Mouse (Mus musculus): ENCODE results near the gene Lrrc8e. TPM values are rescaled to one million over a fixed set of nuclear protein-coding genes. Genes with fewer than 3 reads are reported as not detected.
A peak's percentile ranks its signal among the peaks of the same experiment; 100 is the strongest.

The Lrrc8e gene
- polyA plus RNA-seq, 1 experiment = 0.16 TPM

- H3K4me1 ChIP-seq (ENCODE audit: control insufficient read depth, insufficient read depth, low read length) = peaks cover 13% of the 10 kb centered on the region
- peak overlapping the region; percentile 91 for H3K4me3 ChIP-seq (ENCODE audit: control insufficient read depth, low read depth, low read length)
- H3K27me3 ChIP-seq (ENCODE audit: control insufficient read depth, insufficient read depth, low read length) = no peaks in the 10 kb centered on the region
- TF ChIP-seq CTCF (IDR thresholded peaks at IDR 0.05; ENCODE audit: control insufficient read depth, insufficient read depth, insufficient replicate concordance, low read depth, low read length) = no peak
- no peak for TF ChIP-seq POLR2A (IDR thresholded peaks at IDR 0.05; ENCODE audit: control insufficient read depth, low read depth, low read length)
- H3K27ac ChIP-seq (ENCODE audit: control insufficient read depth, insufficient read depth, low read depth, low read length) = peak overlapping the region; percentile 70; the same call in 1 of the 2 replicates
- H3K36me3 ChIP-seq (ENCODE audit: control insufficient read depth, insufficient read depth, low read length) = no peaks in the 10 kb centered on the region
These were observed 32.1 kb downstream of the Lrrc8e start for GRCm38 (mm10) chr8:4258678-4259077.

DNA sequence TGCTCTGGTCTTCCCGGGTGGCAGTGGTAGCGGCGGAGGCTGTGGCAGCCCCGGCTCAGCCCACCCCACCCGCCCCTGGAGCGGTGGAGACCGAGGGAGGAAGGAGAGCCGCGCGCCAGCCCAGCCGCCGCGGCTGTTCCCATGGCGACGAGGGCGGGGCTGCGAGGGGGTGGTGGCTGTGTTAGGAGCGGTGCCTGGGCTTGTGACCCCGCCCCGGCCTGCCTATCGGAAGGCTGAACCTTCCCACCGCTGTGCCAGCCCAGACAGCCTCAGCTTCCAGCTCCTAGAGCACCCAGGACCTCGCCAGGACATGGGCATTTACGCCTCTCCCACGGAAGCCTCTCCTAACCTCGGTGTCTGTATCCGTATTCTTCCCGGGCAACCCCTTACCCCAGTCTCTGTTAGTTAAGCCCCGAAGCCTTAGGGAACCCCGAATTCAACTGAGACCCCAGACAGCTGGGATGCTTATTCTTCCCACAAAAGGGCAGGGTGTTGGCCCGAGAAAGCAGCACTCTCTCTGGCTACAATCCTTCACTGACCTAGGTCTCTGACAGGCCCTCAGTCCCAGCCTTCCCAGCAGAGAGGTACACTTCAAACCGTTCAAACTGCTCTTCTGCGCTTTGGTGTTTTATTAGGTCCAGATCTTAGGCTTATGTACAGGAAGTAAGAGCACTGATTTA lies 32.6 kb downstream of the Lrrc8e start, which contains the start of gene Ctxn1:
Gene Ctxn1 (minus strand): TSS at position 150 of the 680 bp plus-strand sequence.
- Histone ChIP-seq H3K36me3 (ENCODE audit: control insufficient read depth, insufficient read depth, low read length) (no peaks in the 10 kb centered on the region), H3K27me3 (ENCODE audit: control insufficient read depth, insufficient read depth, low read length) (no peaks in the 10 kb centered on the region), H3K4me3 (ENCODE audit: control insufficient read depth, low read depth, low read length) (peak within 1 kb of the TSS; percentile 91), H3K27ac (ENCODE audit: control insufficient read depth, insufficient read depth, low read depth, low read length) (peak within 1 kb of the TSS; percentile 84), H3K4me1 (ENCODE audit: control insufficient read depth, insufficient read depth, low read length) (peaks cover 13% of the 10 kb centered on the region)
- TF ChIP-seq POLR2A (IDR thresholded peaks at IDR 0.05; ENCODE audit: control insufficient read depth, low read depth, low read length) (peak; percentile 52; the same call in 1 of the 2 replicates), CTCF (IDR thresholded peaks at IDR 0.05; ENCODE audit: control insufficient read depth, insufficient read depth, insufficient replicate concordance, low read depth, low read length) (no peak)

- TF ChIP-seq CTCF (IDR thresholded peaks at IDR 0.05; ENCODE audit: control insufficient read depth, insufficient read depth, insufficient replicate concordance, low read depth, low read length) (no peak), POLR2A (IDR thresholded peaks at IDR 0.05; ENCODE audit: control insufficient read depth, low read depth, low read length) (no peak)
- Histone ChIP-seq H3K4me1 (ENCODE audit: control insufficient read depth, insufficient read depth, low read length) (peaks cover 13% of the 10 kb centered on the region), H3K27me3 (ENCODE audit: control insufficient read depth, insufficient read depth, low read length) (no peaks in the 10 kb centered on the region), H3K27ac (ENCODE audit: control insufficient read depth, insufficient read depth, low read depth, low read length) (peak overlapping the region; percentile 84; the same call in 1 of the 2 replicates), H3K36me3 (ENCODE audit: control insufficient read depth, insufficient read depth, low read length) (no peaks in the 10 kb centered on the region), H3K4me3 (ENCODE audit: control insufficient read depth, low read depth, low read length) (peak overlapping the region; percentile 90)
These were observed 33.2 kb downstream of the Lrrc8e start for GRCm38 (mm10) chr8:4259805-4260170.

- Histone ChIP-seq H3K36me3 (ENCODE audit: control insufficient read depth, insufficient read depth, low read length) (peaks cover 4% of the 10 kb centered on the region), H3K4me1 (ENCODE audit: control insufficient read depth, insufficient read depth, low read length) (peaks cover 8% of the 10 kb centered on the region), H3K27ac (ENCODE audit: control insufficient read depth, insufficient read depth, low read depth, low read length) (peak overlapping the region; percentile 25), H3K27me3 (ENCODE audit: control insufficient read depth, insufficient read depth, low read length) (no peaks in the 10 kb centered on the region), H3K4me3 (ENCODE audit: control insufficient read depth, low read depth, low read length) (no peak overlapping the region)
- TF ChIP-seq CTCF (IDR thresholded peaks at IDR 0.05; ENCODE audit: control insufficient read depth, insufficient read depth, insufficient replicate concordance, low read depth, low read length) (no peak), POLR2A (IDR thresholded peaks at IDR 0.05; ENCODE audit: control insufficient read depth, low read depth, low read length) (0 out of 2 replicates have a peak, but pooled peaks have one; percentile 13)
These were observed 36.6 kb downstream of the Lrrc8e start for GRCm38 (mm10) chr8:4263105-4263791.

DNA sequence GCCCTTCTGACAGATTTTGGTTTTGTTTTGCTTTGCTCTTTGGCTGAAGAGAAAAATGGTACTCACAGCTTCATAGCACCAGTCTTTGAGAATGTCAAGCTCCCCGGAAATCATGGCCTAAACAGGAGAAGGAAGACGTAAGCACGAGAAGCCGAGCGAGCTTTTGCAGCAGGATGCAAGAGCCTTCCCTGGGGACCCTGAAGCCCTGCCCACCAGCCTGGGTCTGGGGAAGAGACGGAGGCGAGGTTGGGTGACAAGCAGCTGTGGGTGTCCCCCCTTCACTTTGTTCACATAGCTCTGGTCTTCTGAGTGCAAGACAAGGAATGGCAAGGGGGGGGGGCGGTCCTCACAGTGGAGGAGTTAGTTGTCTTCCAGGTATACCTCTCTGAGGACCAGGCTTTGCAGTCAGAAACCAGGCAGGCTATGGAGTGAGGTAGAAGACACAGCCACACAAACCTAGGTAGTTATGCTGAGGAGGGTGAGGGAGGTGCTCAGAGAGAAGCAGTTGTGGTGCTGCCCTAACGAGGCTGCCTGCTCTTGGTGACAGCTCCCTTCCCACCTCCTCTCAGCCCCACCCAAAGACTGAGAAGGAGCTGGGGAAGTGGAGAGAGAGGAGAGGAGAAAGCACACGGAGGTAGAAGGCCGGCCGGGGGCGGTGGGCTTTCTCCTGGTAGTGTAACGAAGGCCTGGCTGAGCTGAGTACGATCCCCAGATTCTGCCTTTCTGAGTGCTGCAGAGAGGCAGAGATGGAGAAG lies 38.7 kb downstream of the Lrrc8e start:
- no peak overlapping the region for H3K27ac ChIP-seq (ENCODE audit: control insufficient read depth, insufficient read depth, low read depth, low read length)
- no peaks in the 10 kb centered on the region for H3K4me1 ChIP-seq (ENCODE audit: control insufficient read depth, insufficient read depth, low read length)
- peaks cover 6% of the 10 kb centered on the region for H3K36me3 ChIP-seq (ENCODE audit: control insufficient read depth, insufficient read depth, low read length)
- H3K4me3 ChIP-seq (ENCODE audit: control insufficient read depth, low read depth, low read length) = no peak overlapping the region
- no peak for TF ChIP-seq CTCF (IDR thresholded peaks at IDR 0.05; ENCODE audit: control insufficient read depth, insufficient read depth, insufficient replicate concordance, low read depth, low read length)
- no peak for TF ChIP-seq POLR2A (IDR thresholded peaks at IDR 0.05; ENCODE audit: control insufficient read depth, low read depth, low read length)
- H3K27me3 ChIP-seq (ENCODE audit: control insufficient read depth, insufficient read depth, low read length) = no peaks in the 10 kb centered on the region

- TF ChIP-seq CTCF (IDR thresholded peaks at IDR 0.05; ENCODE audit: control insufficient read depth, insufficient read depth, insufficient replicate concordance, low read depth, low read length) (peak; percentile 22; the same call in 1 of the 2 replicates), POLR2A (IDR thresholded peaks at IDR 0.05; ENCODE audit: control insufficient read depth, low read depth, low read length) (no peak)
- H3K27ac ChIP-seq (ENCODE audit: control insufficient read depth, insufficient read depth, low read depth, low read length) = no peak overlapping the region
- H3K27me3 ChIP-seq (ENCODE audit: control insufficient read depth, insufficient read depth, low read length) = no peaks in the 10 kb centered on the region
- H3K36me3 ChIP-seq (ENCODE audit: control insufficient read depth, insufficient read depth, low read length) = peaks cover 6% of the 10 kb centered on the region
- H3K4me1 ChIP-seq (ENCODE audit: control insufficient read depth, insufficient read depth, low read length) = no peaks in the 10 kb centered on the region
- no peak overlapping the region for H3K4me3 ChIP-seq (ENCODE audit: control insufficient read depth, low read depth, low read length)
These were observed 41.0 kb downstream of the Lrrc8e start for GRCm38 (mm10) chr8:4267627-4268026.

- H3K4me1 ChIP-seq (ENCODE audit: control insufficient read depth, insufficient read depth, low read length) = no peaks in the 10 kb centered on the region
- H3K36me3 ChIP-seq (ENCODE audit: control insufficient read depth, insufficient read depth, low read length) = peaks cover 6% of the 10 kb centered on the region
- TF ChIP-seq CTCF (IDR thresholded peaks at IDR 0.05; ENCODE audit: control insufficient read depth, insufficient read depth, insufficient replicate concordance, low read depth, low read length) (no peak), POLR2A (IDR thresholded peaks at IDR 0.05; ENCODE audit: control insufficient read depth, low read depth, low read length) (no peak)
These were observed 43.0 kb downstream of the Lrrc8e start for GRCm38 (mm10) chr8:4269609-4270008.

More at GRCm38 (mm10) chr8:4269609-4270008, 43.0 kb downstream of the Lrrc8e start:
- no peaks in the 10 kb centered on the region for H3K27me3 ChIP-seq (ENCODE audit: control insufficient read depth, insufficient read depth, low read length)
- no peak overlapping the region for H3K27ac ChIP-seq (ENCODE audit: control insufficient read depth, insufficient read depth, low read depth, low read length)
- no peak overlapping the region for H3K4me3 ChIP-seq (ENCODE audit: control insufficient read depth, low read depth, low read length)

Measured in testis, adult 2 months (tissue).